Mouse (Mus musculus): ENCODE data around the gene Fgf9.

DNA sequence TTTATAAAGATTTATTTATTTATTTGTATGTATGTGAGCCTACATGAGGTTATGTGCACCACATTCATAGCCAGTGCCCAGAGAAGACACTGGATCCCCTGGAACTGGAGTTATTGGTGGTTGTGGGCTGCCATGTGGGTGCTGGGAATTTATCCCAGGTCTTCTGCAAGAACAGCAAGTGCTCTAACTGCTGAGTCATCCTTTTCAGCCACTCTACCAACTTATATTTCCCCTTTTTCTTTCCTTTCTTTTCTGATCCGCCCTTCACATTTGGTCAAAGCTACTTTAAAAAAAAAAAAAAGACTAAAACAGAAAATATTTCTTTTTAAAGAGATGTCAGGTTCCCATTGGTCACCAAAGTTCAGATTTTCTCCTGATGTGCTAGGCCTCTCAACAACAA is 90.3 kb downstream of the Fgf9 start:
- TF ChIP-seq CTCF (IDR thresholded peaks at IDR 0.05; ENCODE audit: low read depth, low read length) (no peak), POLR2A (IDR thresholded peaks at IDR 0.05; ENCODE audit: extremely low read depth, insufficient read depth, low read length) (no peak)

Data from liver, adult 2 months (tissue).